Mouse (Mus musculus) brain, embryonic 14.5 days (tissue): ENCODE measurements around the gene Stra6. TPM values are rescaled to one million over a fixed set of nuclear protein-coding genes. Genes with fewer than 3 reads are reported as not detected.

ENCODE experiments used
- DNase-seq: peaks from one replicate; pipeline ENCODE4 v3.0.0-alpha.2; 2011; ENCODE audit warnings: low read depth
- CTCF ChIP-seq: fragments of 200-500 bp; IDR thresholded peaks from 2 replicates; pipeline ENCODE4 v1.5.1; 2012; ENCODE audit warnings: inconsistent platforms, mild to moderate bottlenecking, moderate library complexity, borderline replicate concordance; ENCODE audit not compliant: insufficient read depth, insufficient read length; ENCODE audit errors: extremely low read depth
- POLR2A ChIP-seq: fragments of 200-500 bp; IDR thresholded peaks from 2 replicates; pipeline ENCODE4 v1.6.1; 2012; ENCODE audit warnings: mild to moderate bottlenecking, inconsistent platforms, borderline replicate concordance; ENCODE audit not compliant: poor library complexity, insufficient read depth, insufficient read length, severe bottlenecking; ENCODE audit errors: extremely low read depth
- polyA plus RNA-seq: library from polyadenylated mRNA; depleted of rRNA; stranded (reverse); fragments of >200 nt; gene quantifications from 2 replicates; pipeline ENCODE4 v1.2.3, GENCODE M21; 2012

Gene Stra6
- polyA plus RNA-seq, 1 experiment = 18.6 TPM

- TF ChIP-seq CTCF = no peak
- TF ChIP-seq POLR2A = no peak
- DNase-seq = peak; percentile 85
These were observed 21.0 kb downstream of the Stra6 start for GRCm38 (mm10) chr9:58084586-58084985.

GRCm38 (mm10) chr9:58085074-58085473 lies 21.5 kb downstream of the Stra6 start:
- TF ChIP-seq CTCF (no peak), POLR2A (no peak)

GRCm38 (mm10) chr9:58086203-58086602 lies 22.6 kb downstream of the Stra6 start:
- no peak for TF ChIP-seq CTCF
- TF ChIP-seq POLR2A = no peak
- DNase-seq = no peak

More at GRCm38 (mm10) chr9:58085074-58085473, 21.5 kb downstream of the Stra6 start:
- peak; percentile 91 for DNase-seq

- no peak for DNase-seq
- TF ChIP-seq POLR2A (no peak), CTCF (no peak)
These were observed 23.3 kb downstream of the Stra6 start for GRCm38 (mm10) chr9:58086861-58087260.

- DNase-seq = no peak
- TF ChIP-seq POLR2A (no peak), CTCF (no peak)
These were observed 23.9 kb downstream of the Stra6 start for GRCm38 (mm10) chr9:58087277-58087998.

GRCm38 (mm10) chr9:58091623-58092425 lies 28.2 kb downstream of the Stra6 start:
- TF ChIP-seq POLR2A = no peak
- no peak for TF ChIP-seq CTCF

GRCm38 (mm10) chr9:58092581-58093269 lies 29.1 kb downstream of the Stra6 start:
- TF ChIP-seq POLR2A (no peak), CTCF (no peak)
- DNase-seq = peak; percentile 46

More at GRCm38 (mm10) chr9:58091623-58092425, 28.2 kb downstream of the Stra6 start:
- DNase-seq = no peak

GRCm38 (mm10) chr9:58093776-58094175 lies 30.2 kb downstream of the Stra6 start:
- TF ChIP-seq CTCF (no peak), POLR2A (no peak)
- no peak for DNase-seq

- DNase-seq = no peak
- TF ChIP-seq CTCF (no peak), POLR2A (no peak)
These were observed 32.4 kb downstream of the Stra6 start for GRCm38 (mm10) chr9:58095977-58096376.

GRCm38 (mm10) chr9:58096629-58097301 lies 33.2 kb downstream of the Stra6 start:
- DNase-seq = peak; percentile 96
- TF ChIP-seq CTCF (no peak), POLR2A (no peak)
